Mouse (Mus musculus): Measurements from ENCODE around the gene Setd1a. TPM values are rescaled to one million over a fixed set of nuclear protein-coding genes. Genes with fewer than 3 reads are reported as not detected.

Gene Setd1a
- total and polyA plus RNA-seq, 3 experiments = 9.2 to 55.9 TPM; not detected in 1

GRCm38 (mm10) chr7:127799211-127799610 is 22.7 kb downstream of the Setd1a start:
- H3K27ac ChIP-seq (ENCODE audit: control insufficient read depth, low read depth, low read length) = no peak overlapping the region
- H3K79me2 ChIP-seq (ENCODE audit: control insufficient read depth, insufficient read depth, low read length, poor library complexity) = no peaks in the 10 kb centered on the region
- no peaks in the 10 kb centered on the region for H3K27me3 ChIP-seq (ENCODE audit: control insufficient read depth in 1 of 2, insufficient read depth in 2 of 2, low read length in 2 of 2)
- DNase-seq (ENCODE audit: low read depth, low spot score) = no peak
- peaks cover 0 to 5% of the 10 kb centered on the region in 2 experiments; a peak in 1 of 4 replicates for H3K36me3 ChIP-seq (ENCODE audit: control insufficient read depth in 1 of 2, insufficient read depth in 2 of 2, low read length in 2 of 2)
- no peaks in the 10 kb centered on the region for H3K9me3 ChIP-seq (replicated peaks; ENCODE audit: insufficient read depth, low read length)
- TF ChIP-seq ZMIZ1 (IDR thresholded peaks at IDR 0.05; ENCODE audit: low read depth, low read length) = no peak
- TF ChIP-seq HCFC1 (IDR thresholded peaks at IDR 0.05; ENCODE audit: low read depth, low read length) = no peak
- TF ChIP-seq POLR2AphosphoS2 (IDR thresholded peaks at IDR 0.05; ENCODE audit: low read length) = no peak
- TF ChIP-seq KAT2A (conservative IDR thresholded peaks at IDR 0.05; ENCODE audit: low read depth, low read length) = no peak
- no peak for TF ChIP-seq CHD2 (IDR thresholded peaks at IDR 0.05; ENCODE audit: low read length)
- no peak for TF ChIP-seq POLR2A (IDR thresholded peaks at IDR 0.05; ENCODE audit: control insufficient read depth in 1 of 2, insufficient read depth in 1 of 2, low read depth in 1 of 2, low read length in 2 of 2, poor library complexity in 1 of 2)
- no peak for TF ChIP-seq CHD1 (IDR thresholded peaks at IDR 0.05; ENCODE audit: low read depth, low read length)
- TF ChIP-seq SMC3 (IDR thresholded peaks at IDR 0.05; ENCODE audit: low read depth, low read length) = no peak
- TF ChIP-seq RCOR1 (IDR thresholded peaks at IDR 0.05; ENCODE audit: low read depth, low read length) = no peak
- no peak for TF ChIP-seq MAX (IDR thresholded peaks at IDR 0.05; ENCODE audit: low read length)
- TF ChIP-seq MEF2A (IDR thresholded peaks at IDR 0.05; ENCODE audit: extremely low read depth, insufficient replicate concordance, low read depth, low read length, poor library complexity, severe bottlenecking) = no peak
- TF ChIP-seq POLR2AphosphoS5 (IDR thresholded peaks at IDR 0.05; ENCODE audit: borderline replicate concordance, low read depth, low read length) = no peak
- no peak for TF ChIP-seq MAZ (IDR thresholded peaks at IDR 0.05; ENCODE audit: low read depth, low read length)
- TF ChIP-seq USF1 (IDR thresholded peaks at IDR 0.05; ENCODE audit: low read depth, low read length) = no peak
- no peak overlapping the region for H3K9ac ChIP-seq (ENCODE audit: control insufficient read depth, low read depth, low read length, poor library complexity, severe bottlenecking)
- no peak overlapping the region for H3K4me3 ChIP-seq (ENCODE audit: control insufficient read depth in 1 of 2, insufficient read depth in 1 of 2, low read depth in 2 of 2, low read length in 2 of 2)
- H3K4me1 ChIP-seq (ENCODE audit: control insufficient read depth in 1 of 2, insufficient read depth in 2 of 2, low read length in 2 of 2) = peaks cover 0 to 2% of the 10 kb centered on the region in 2 experiments; a peak in 2 of 4 replicates

- Histone ChIP-seq H3K27ac (ENCODE audit: control insufficient read depth, low read depth, low read length) (no peak overlapping the region), H3K4me1 (ENCODE audit: control insufficient read depth in 1 of 2, insufficient read depth in 2 of 2, low read length in 2 of 2) (peaks cover 0 to 7% of the 10 kb centered on the region in 2 experiments; a peak in 3 of 4 replicates), H3K9me3 (replicated peaks; ENCODE audit: insufficient read depth, low read length) (no peaks in the 10 kb centered on the region), H3K4me3 (ENCODE audit: control insufficient read depth in 1 of 2, insufficient read depth in 1 of 2, low read depth in 2 of 2, low read length in 2 of 2) (no peak overlapping the region), H3K36me3 (ENCODE audit: control insufficient read depth in 1 of 2, insufficient read depth in 2 of 2, low read length in 2 of 2) (peaks cover 4% of the 10 kb centered on the region in 2 experiments; a peak in 2 of 4 replicates), H3K9ac (ENCODE audit: control insufficient read depth, low read depth, low read length, poor library complexity, severe bottlenecking) (no peak overlapping the region), H3K27me3 (ENCODE audit: control insufficient read depth in 1 of 2, insufficient read depth in 2 of 2, low read length in 2 of 2) (no peaks in the 10 kb centered on the region), H3K79me2 (ENCODE audit: control insufficient read depth, insufficient read depth, low read length, poor library complexity) (no peaks in the 10 kb centered on the region)
- TF ChIP-seq GATA1 (IDR thresholded peaks at IDR 0.05; ENCODE audit: low read depth, low read length) (no peak), ZC3H11A (IDR thresholded peaks at IDR 0.05; ENCODE audit: low read depth, low read length) (no peak), ZMIZ1 (IDR thresholded peaks at IDR 0.05; ENCODE audit: low read depth, low read length) (no peak), TBP (IDR thresholded peaks at IDR 0.05; ENCODE audit: low read depth, low read length) (no peak), MAFK (IDR thresholded peaks at IDR 0.05; ENCODE audit: borderline replicate concordance, low read depth, low read length) (no peak), USF2 (IDR thresholded peaks at IDR 0.05; ENCODE audit: borderline replicate concordance in 1 of 2, insufficient read depth in 1 of 2, low read depth in 1 of 2, low read length in 2 of 2) (no peak), GABPA (IDR thresholded peaks at IDR 0.05; ENCODE audit: low read depth, low read length) (no peak), MYC (IDR thresholded peaks at IDR 0.05; ENCODE audit: low read depth, low read length) (no peak), HCFC1 (IDR thresholded peaks at IDR 0.05; ENCODE audit: low read depth, low read length) (no peak), MAZ (IDR thresholded peaks at IDR 0.05; ENCODE audit: low read depth, low read length) (no peak), BHLHE40 (IDR thresholded peaks at IDR 0.05; ENCODE audit: borderline replicate concordance, low read depth, low read length) (no peak), POLR2A (IDR thresholded peaks at IDR 0.05; ENCODE audit: control insufficient read depth in 1 of 2, insufficient read depth in 1 of 2, low read depth in 1 of 2, low read length in 2 of 2, poor library complexity in 1 of 2) (no peak), JUND (IDR thresholded peaks at IDR 0.05; ENCODE audit: low read depth, low read length) (no peak), MXI1 (IDR thresholded peaks at IDR 0.05; ENCODE audit: low read depth, low read length) (no peak), MYB (IDR thresholded peaks at IDR 0.05; ENCODE audit: low read depth, low read length) (no peak), TAL1 (IDR thresholded peaks at IDR 0.05; ENCODE audit: low read length) (no peak)
- DNase-seq (ENCODE audit: low read depth, low spot score) = no peak
These were observed 23.3 kb downstream of the Setd1a start for GRCm38 (mm10) chr7:127799738-127800137.
